Mouse (Mus musculus) brain, embryonic 14.5 days (tissue): ENCODE measurements around the gene Zgpat.

Experiments
- CTCF ChIP-seq: fragments of 200-500 bp; IDR thresholded peaks from 2 replicates; pipeline ENCODE4 v1.5.1; 2012; ENCODE audit warnings: inconsistent platforms, mild to moderate bottlenecking, moderate library complexity, borderline replicate concordance; ENCODE audit not compliant: insufficient read depth, insufficient read length; ENCODE audit errors: extremely low read depth
- POLR2A ChIP-seq: fragments of 200-500 bp; IDR thresholded peaks from 2 replicates; pipeline ENCODE4 v1.6.1; 2012; ENCODE audit warnings: mild to moderate bottlenecking, inconsistent platforms, borderline replicate concordance; ENCODE audit not compliant: poor library complexity, insufficient read depth, insufficient read length, severe bottlenecking; ENCODE audit errors: extremely low read depth

DNA sequence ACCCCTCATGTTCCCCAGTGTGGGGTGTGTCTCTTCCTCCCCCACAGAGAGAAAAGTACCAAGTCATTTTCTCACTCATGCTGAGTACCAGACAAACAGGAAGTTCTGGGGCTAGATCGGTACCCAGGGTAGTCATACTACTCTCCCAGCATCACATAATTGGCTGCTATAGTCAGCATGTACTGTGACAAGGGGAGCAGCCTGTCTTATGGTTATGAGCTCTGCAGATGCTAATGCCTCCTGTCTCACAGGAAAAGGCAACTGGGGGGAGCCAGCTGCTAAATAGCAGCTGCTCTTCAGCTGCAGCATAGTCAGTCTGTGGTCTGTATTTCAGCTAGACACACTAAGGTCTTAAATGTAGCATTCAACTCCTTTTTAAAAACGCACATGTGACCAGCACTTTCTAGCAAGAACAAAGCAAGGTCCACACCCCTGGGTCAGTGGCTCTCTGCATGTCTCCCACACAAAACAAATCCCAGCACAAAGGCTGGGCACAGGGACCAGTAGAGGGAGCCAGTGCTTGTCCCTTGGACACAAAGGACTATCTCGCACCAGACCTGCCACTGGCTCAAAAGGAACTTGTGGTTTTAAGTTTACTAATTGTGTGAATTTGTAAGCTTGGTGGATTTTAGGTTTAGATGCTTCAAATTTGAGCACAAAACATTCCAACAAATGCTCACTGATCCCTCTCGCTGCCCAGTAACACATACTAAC, 46.2 kb downstream of the Zgpat start:
- TF ChIP-seq CTCF (peak; percentile 77), POLR2A (no peak)
